Mouse (Mus musculus) spleen, postnatal 10 days (tissue): ENCODE measurements around the gene Gm17509.
"Not testable (repeated sequence)": the region's sequence is repeated elsewhere in the genome, so short reads cannot be mapped to it uniquely, and the experiment has no call there.

Source experiments
- DNase-seq, 2 experiments: peaks; one replicate each; pipeline ENCODE4 v3.0.0; 2021 to 2022; ENCODE audit warnings: low spot score in 2 of 2

Gm17509 gene

GRCm38 (mm10) chr13:117208236-117208635 lies 12.6 kb downstream of the Gm17509 start, which contains the start of gene Emb:
Gene Emb, plus strand, starts transcription at chr13:117208536.
- no peak for DNase-seq

GRCm38 (mm10) chr13:117206066-117206465 lies 14.8 kb downstream of the Gm17509 start:
- no peak for DNase-seq

- no peak for DNase-seq
Measured at GRCm38 (mm10) chr13:117204685-117205084, 16.2 kb downstream of the Gm17509 start.

- peak in 1 of 2 experiments; percentile 39 for DNase-seq
Measured at GRCm38 (mm10) chr13:117202755-117203471, 18.0 kb downstream of the Gm17509 start.

GRCm38 (mm10) chr13:117198402-117199083 lies 22.3 kb downstream of the Gm17509 start:
- DNase-seq, result peak; percentile 66 to 88

- no peak for DNase-seq
Measured at GRCm38 (mm10) chr13:117197666-117198065, 23.2 kb downstream of the Gm17509 start.

GRCm38 (mm10) chr13:117195569-117196495 lies 25.0 kb downstream of the Gm17509 start:
- no peak for DNase-seq

GRCm38 (mm10) chr13:117193422-117193983 lies 27.4 kb downstream of the Gm17509 start:
- no peak for DNase-seq

- DNase-seq, result no peak
Measured at GRCm38 (mm10) chr13:117192161-117192560, 28.7 kb downstream of the Gm17509 start.

GRCm38 (mm10) chr13:117185329-117185728 lies 35.5 kb downstream of the Gm17509 start:
- DNase-seq, result no peak

GRCm38 (mm10) chr13:117183288-117183687 lies 37.6 kb downstream of the Gm17509 start:
- DNase-seq, result no peak

GRCm38 (mm10) chr13:117180912-117181311 lies 40.0 kb downstream of the Gm17509 start:
- not testable (repeated sequence) for DNase-seq
